Mouse (Mus musculus): Measurements from ENCODE around the gene Rap1b. TPM values are rescaled to one million over a fixed set of nuclear protein-coding genes. Genes with fewer than 3 reads are reported as not detected.

The Rap1b gene
- polyA plus RNA-seq, 1 experiment from 2014 or later: 170 TPM

DNA sequence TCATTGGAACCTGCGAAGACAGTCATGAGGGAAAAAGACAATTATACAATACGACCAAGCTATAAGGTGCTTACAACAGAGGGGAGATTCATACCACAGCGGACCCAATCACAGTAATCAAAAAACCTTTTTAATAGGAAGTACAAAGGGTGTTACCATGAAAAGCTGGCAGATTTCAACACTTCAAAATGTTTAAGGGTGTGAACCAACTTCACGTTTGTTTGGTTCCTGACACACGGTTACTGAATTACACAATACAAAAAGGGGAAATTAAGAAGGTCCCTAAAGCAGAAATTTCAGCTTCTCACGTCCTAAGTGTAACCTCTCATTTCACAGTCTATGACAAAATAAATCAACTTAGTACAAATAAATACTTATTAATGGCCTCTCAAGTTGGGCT is 27.2 kb downstream of the Rap1b start:
- ATAC-seq (ENCODE audit: insufficient number of reproducible peaks, low FRiP score, low TSS enrichment, low read depth): no peak
- Histone ChIP-seq H3K4me1 (no peaks in the 10 kb centered on the region), H3K27me3 (no peaks in the 10 kb centered on the region), H3K27ac (replicated peaks) (no peak overlapping the region), H3K9me3 (replicated peaks) (no peaks in the 10 kb centered on the region), H3K4me2 (replicated peaks) (no peak overlapping the region), H3K9ac (no peak overlapping the region), H3K4me3 (replicated peaks) (no peak overlapping the region), H3K36me3 (peaks cover 76% of the 10 kb centered on the region)
- 82% methylated on average over 6 of the region's 6 CpGs for WGBS

DNA sequence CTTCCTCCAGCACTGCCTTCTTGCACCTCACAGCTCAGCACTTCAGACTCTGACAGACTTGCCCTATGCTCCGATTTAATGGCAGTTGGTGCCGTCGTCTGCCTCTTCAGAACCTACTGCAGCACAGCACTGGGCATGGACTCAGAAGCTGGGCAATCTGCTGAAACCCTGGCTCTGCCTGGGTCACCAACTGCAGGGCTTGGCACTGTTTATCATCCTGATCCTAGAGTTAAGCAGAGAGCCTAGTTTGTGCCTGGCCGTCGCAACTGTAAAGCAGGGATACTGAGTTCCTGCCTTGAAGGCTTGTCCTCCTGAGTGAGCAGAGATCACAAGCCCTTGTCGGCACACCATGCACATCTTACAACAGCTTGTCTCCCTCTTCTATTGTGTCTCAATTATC is 29.1 kb downstream of the Rap1b start:
- no peak overlapping the region for H3K4me3 ChIP-seq (replicated peaks)
- H3K9me3 ChIP-seq (replicated peaks): no peaks in the 10 kb centered on the region
- no peaks in the 10 kb centered on the region for H3K27me3 ChIP-seq
- no peak overlapping the region for H3K4me2 ChIP-seq (replicated peaks)
- no peaks in the 10 kb centered on the region for H3K4me1 ChIP-seq
- no peak overlapping the region for H3K9ac ChIP-seq
- ATAC-seq (ENCODE audit: insufficient number of reproducible peaks, low FRiP score, low TSS enrichment, low read depth): no peak
- no peak overlapping the region for H3K27ac ChIP-seq (replicated peaks)
- H3K36me3 ChIP-seq: peaks cover 74% of the 10 kb centered on the region
- WGBS: 93% methylated on average over 6 of the region's 6 CpGs

DNA sequence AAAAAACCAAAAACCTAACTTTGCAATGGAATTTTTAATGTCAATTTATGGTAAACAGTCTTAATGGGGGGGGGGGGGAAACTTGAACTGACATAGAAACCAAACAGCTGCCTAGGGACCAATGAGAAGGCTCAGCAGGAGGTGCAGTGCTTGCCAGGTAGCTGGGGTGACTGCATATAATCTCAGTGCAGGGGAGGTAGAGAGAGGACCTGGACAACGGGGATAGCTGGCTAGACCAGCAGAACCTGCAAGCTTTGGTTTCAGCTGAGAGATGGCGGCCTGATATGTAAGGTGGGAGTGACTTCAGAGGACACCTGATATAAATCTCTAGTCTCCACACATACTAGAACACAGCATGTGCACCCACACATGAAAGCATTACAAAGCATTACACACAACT is 33.3 kb downstream of the Rap1b start:
- 85% methylated on average over 2 of the region's 2 CpGs for WGBS
- 0 out of 2 replicates have a peak, but pooled peaks cover 5% of the 10 kb centered on the region for H3K4me1 ChIP-seq
- no peak overlapping the region for H3K9ac ChIP-seq
- ATAC-seq (ENCODE audit: insufficient number of reproducible peaks, low FRiP score, low TSS enrichment, low read depth): no peak
- no peak overlapping the region for H3K4me2 ChIP-seq (replicated peaks)
- H3K36me3 ChIP-seq: peaks cover 47% of the 10 kb centered on the region
- no peak overlapping the region for H3K27ac ChIP-seq (replicated peaks)
- no peak overlapping the region for H3K4me3 ChIP-seq (replicated peaks)
- H3K27me3 ChIP-seq: no peaks in the 10 kb centered on the region
- H3K9me3 ChIP-seq (replicated peaks): no peaks in the 10 kb centered on the region

DNA sequence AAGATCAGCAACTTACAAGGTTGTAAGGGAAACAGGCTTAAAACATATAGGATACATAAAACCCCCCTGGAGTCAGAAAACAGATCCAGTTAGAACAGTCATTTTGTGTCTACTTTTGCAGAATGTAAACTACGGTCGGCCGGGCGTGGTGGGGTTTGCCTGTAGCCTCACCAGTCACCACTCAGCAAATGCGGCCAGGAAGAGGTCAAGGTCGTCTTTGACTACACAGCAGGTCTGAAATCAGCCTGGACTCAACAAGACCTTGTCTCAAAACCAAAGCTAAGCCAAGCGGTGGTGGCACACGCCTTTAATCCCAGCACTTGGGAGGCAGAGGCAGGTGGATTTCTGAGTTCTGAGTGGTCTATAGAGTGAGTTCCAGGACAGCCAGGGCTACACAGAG is 34.3 kb downstream of the Rap1b start:
- Histone ChIP-seq H3K4me1 (0 out of 2 replicates have a peak, but pooled peaks cover 5% of the 10 kb centered on the region), H3K36me3 (peaks cover 40% of the 10 kb centered on the region), H3K4me2 (replicated peaks) (no peak overlapping the region), H3K27ac (replicated peaks) (no peak overlapping the region), H3K27me3 (no peaks in the 10 kb centered on the region), H3K4me3 (replicated peaks) (no peak overlapping the region), H3K9ac (no peak overlapping the region), H3K9me3 (replicated peaks) (no peaks in the 10 kb centered on the region)
- ATAC-seq (ENCODE audit: insufficient number of reproducible peaks, low FRiP score, low TSS enrichment, low read depth): no peak
- WGBS: 91% methylated on average over 8 of the region's 8 CpGs

DNA sequence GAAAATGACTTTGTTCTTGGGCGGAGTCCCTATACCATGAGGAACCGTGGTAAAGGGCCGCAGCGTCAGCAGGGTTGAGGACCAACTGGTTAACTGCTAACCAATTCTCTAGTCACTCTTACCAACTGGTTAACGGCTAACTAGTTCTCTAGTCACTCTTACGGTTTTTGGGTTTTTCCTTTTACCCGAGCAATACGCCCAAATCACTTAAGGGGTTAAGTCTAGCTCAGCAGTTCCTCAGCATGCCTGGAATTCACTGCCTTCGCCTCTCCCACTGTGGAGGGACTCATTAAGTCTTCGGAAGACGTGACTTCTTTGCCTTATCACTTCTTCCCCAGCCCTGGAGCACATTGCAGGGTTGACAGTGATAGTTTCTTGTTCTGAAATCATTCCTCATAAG is 35.3 kb downstream of the Rap1b start:
- Histone ChIP-seq H3K9ac (no peak overlapping the region), H3K27ac (replicated peaks) (no peak overlapping the region), H3K4me1 (0 out of 2 replicates have a peak, but pooled peaks cover 5% of the 10 kb centered on the region), H3K9me3 (replicated peaks) (no peaks in the 10 kb centered on the region), H3K36me3 (peaks cover 30% of the 10 kb centered on the region), H3K4me3 (replicated peaks) (no peak overlapping the region), H3K4me2 (replicated peaks) (no peak overlapping the region), H3K27me3 (no peaks in the 10 kb centered on the region)
- ATAC-seq (ENCODE audit: insufficient number of reproducible peaks, low FRiP score, low TSS enrichment, low read depth): no peak
- 77% methylated on average over 11 of the region's 11 CpGs for WGBS

DNA sequence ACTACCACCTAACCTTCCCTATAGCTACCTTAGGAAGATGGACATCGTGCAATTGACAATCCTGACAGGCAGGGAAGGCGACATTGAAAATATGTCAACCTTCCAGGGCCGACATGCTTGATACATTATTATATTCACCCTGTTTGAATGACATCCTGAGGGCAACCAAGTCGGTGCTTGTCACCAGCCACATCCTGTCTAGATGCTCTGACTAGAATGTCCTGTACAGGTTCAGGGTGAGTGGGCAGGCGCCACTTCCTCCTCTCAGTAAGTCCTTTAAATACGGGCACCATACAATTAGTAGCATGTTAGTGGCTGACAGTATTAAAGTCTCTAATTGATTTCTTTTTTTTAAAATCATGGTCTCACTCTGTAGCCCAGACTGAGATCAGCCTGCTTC is 37.8 kb downstream of the Rap1b start:
- H3K27ac ChIP-seq (replicated peaks): no peak overlapping the region
- no peaks in the 10 kb centered on the region for H3K9me3 ChIP-seq (replicated peaks)
- H3K36me3 ChIP-seq: peaks cover 16% of the 10 kb centered on the region
- no peak overlapping the region for H3K9ac ChIP-seq
- no peak for ATAC-seq (ENCODE audit: insufficient number of reproducible peaks, low FRiP score, low TSS enrichment, low read depth)
- 73% methylated on average over 6 of the region's 6 CpGs for WGBS
- H3K27me3 ChIP-seq: no peaks in the 10 kb centered on the region
- H3K4me1 ChIP-seq: 0 out of 2 replicates have a peak, but pooled peaks cover 5% of the 10 kb centered on the region
- H3K4me2 ChIP-seq (replicated peaks): no peak overlapping the region
- H3K4me3 ChIP-seq (replicated peaks): no peak overlapping the region

DNA sequence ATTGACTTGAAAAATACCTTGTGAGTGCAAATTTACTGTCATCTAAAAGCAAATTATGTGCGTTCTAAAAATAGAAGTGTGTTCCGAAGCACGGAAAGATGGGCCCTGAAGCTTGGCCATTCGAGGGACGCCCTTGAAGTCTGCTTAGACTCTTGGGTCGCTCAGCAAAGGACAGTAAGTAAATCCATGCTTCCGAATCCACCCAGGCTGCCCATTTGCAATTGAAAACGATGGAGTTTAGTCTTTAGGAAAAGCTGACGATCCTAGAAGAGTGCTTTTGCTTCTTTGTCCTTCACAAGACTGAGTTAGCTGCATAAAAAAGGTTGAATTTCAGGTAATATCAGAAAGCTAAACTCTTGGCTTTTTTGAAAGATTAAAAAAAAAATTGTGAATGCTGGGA is 39.9 kb downstream of the Rap1b start:
- no peak for ATAC-seq (ENCODE audit: insufficient number of reproducible peaks, low FRiP score, low TSS enrichment, low read depth)
- Histone ChIP-seq H3K27ac (replicated peaks) (no peak overlapping the region), H3K4me1 (0 out of 2 replicates have a peak, but pooled peaks cover 5% of the 10 kb centered on the region), H3K9me3 (replicated peaks) (no peaks in the 10 kb centered on the region), H3K4me3 (replicated peaks) (no peak overlapping the region), H3K9ac (no peak overlapping the region), H3K4me2 (replicated peaks) (no peak overlapping the region), H3K27me3 (no peaks in the 10 kb centered on the region), H3K36me3 (0 out of 2 replicates have a peak, but pooled peaks cover under 1% of the 10 kb centered on the region)
- WGBS: 54% methylated on average over 9 of the region's 9 CpGs

DNA sequence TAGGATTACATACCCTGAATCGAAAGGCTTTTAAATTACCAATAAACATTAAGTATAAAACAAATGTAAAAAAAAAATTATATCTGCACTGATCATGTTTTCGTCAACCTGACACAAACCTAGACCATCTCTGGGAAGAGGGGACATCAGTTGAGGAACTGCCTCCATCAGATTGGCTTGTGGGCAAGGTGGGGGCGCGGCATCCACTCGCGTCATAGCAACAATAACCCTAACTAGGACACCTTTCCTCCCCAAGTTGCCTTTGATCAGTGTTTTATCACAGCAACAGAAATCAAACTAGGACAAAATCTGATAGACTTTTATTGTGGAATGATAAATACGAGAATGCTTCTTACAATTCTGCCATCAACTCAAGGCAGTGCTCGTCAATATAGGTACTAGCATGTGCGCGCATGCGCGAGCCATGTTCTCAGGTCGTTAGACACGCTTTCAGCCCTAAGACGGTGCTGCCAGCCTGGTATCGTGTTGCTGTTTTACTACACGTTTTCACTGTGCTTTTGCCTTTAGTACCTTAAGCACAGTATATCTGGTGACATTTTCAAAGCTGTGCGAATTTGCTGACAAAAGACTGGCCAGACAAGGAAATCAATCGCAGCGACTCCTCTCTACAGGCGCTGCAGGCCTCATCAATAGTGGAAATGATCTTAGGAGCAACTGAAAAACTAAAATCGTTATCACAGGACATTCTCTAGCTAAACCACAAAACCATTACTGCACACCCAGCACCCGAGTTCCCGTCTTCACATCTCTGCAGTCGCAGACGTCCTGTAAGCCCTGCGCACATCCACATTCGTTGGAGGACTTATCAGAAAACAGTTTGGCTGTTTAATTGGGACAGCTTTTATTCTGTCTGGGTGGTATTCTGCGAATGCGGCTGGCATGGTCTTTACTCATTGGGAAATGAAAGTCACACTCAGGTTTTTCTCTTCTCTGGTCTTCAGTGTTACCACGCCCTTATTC is 41.7 kb downstream of the Rap1b start:
- Histone ChIP-seq H3K9ac (no peak overlapping the region), H3K27me3 (no peaks in the 10 kb centered on the region), H3K36me3 (no peaks in the 10 kb centered on the region), H3K4me1 (0 out of 2 replicates have a peak, but pooled peaks cover 3% of the 10 kb centered on the region), H3K9me3 (replicated peaks) (no peaks in the 10 kb centered on the region), H3K4me2 (replicated peaks) (no peak overlapping the region), H3K4me3 (replicated peaks) (no peak overlapping the region), H3K27ac (replicated peaks) (no peak overlapping the region)
- WGBS: 83% methylated on average over 31 of the region's 31 CpGs
- ATAC-seq (ENCODE audit: insufficient number of reproducible peaks, low FRiP score, low TSS enrichment, low read depth): no peak

DNA sequence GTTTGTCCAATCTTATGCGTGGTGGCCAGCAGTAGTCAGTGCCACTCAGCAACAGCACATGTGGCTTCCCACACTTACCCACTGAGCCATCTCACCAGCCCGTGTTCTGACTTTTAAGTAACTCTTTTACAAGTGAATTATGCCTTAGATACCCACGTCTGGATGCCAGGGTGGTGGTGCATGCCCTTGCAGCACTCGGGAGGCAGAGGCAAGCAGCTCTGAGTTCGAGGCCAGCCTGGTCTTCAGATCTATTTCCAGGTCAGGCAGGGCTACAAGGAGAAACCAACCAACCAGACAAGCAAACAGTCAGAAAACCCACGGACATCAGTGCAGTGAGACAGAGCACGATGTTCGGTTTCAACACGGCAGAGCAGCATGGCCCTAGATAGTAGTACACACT is 43.9 kb downstream of the Rap1b start:
- H3K4me2 ChIP-seq (replicated peaks): no peak overlapping the region
- WGBS: 91% methylated on average over 9 of the region's 9 CpGs
- no peak overlapping the region for H3K9ac ChIP-seq
- H3K36me3 ChIP-seq: no peaks in the 10 kb centered on the region
- H3K4me3 ChIP-seq (replicated peaks): no peak overlapping the region
- no peaks in the 10 kb centered on the region for H3K27me3 ChIP-seq
- ATAC-seq (ENCODE audit: insufficient number of reproducible peaks, low FRiP score, low TSS enrichment, low read depth): no peak
- H3K9me3 ChIP-seq (replicated peaks): no peaks in the 10 kb centered on the region
- no peak overlapping the region for H3K27ac ChIP-seq (replicated peaks)
- no peaks in the 10 kb centered on the region for H3K4me1 ChIP-seq

DNA sequence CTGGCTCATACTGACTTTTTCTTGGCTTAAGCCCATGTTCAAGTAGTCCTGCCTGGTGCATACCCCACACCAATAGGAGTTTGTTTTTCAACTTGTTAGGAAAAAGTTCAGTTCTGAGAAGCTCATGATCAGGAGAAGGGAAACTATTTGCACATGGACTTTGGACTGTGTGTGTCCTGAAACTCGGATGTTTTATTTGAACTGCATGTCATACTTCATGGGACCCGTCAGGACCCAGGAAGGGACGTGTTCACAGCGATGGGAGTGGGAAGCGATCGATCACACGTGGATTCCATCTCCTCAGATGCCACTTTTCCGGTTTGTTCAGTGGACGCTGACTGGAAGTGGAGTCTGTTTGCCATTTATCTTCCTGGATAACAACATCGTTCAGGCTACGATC is 46.0 kb downstream of the Rap1b start:
- Histone ChIP-seq H3K4me1 (no peaks in the 10 kb centered on the region), H3K4me3 (replicated peaks) (no peak overlapping the region), H3K36me3 (no peaks in the 10 kb centered on the region), H3K27ac (replicated peaks) (no peak overlapping the region), H3K9ac (no peak overlapping the region), H3K27me3 (no peaks in the 10 kb centered on the region), H3K4me2 (replicated peaks) (no peak overlapping the region), H3K9me3 (replicated peaks) (no peaks in the 10 kb centered on the region)
- no peak for ATAC-seq (ENCODE audit: insufficient number of reproducible peaks, low FRiP score, low TSS enrichment, low read depth)
- 85% methylated on average over 11 of the region's 11 CpGs for WGBS

DNA sequence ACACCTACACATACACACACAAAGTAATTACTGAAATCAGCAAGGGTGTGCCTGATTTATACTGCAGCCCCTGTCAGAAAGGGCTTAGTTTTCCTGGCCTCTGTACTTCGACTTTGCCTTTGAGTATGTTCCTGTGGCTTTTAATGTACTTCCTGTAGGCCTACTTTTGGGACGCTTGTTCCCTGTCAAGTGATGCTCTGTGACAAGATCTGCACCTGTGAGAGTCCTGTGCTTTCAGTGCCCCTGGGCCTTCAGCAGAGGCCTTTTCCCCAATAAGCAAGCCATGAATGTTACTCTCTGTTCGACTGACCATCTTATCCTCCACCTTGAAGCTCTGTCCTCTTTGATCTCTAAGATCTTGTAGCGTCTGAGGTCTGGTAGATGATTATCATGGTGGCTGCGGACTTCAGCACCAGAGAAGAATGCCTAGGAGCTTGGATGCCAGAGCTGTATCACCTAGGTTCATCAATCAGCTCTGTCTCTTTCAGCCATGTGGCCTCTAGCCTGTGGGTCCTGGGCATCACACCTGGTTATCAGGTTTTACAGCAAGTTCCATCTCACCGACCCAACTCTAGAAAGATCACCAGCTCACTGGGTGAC is 47.3 kb downstream of the Rap1b start:
- Histone ChIP-seq H3K4me3 (replicated peaks) (no peak overlapping the region), H3K9ac (no peak overlapping the region), H3K9me3 (replicated peaks) (no peaks in the 10 kb centered on the region), H3K27ac (replicated peaks) (no peak overlapping the region), H3K27me3 (no peaks in the 10 kb centered on the region), H3K36me3 (no peaks in the 10 kb centered on the region), H3K4me1 (0 out of 2 replicates have a peak, but pooled peaks cover under 1% of the 10 kb centered on the region), H3K4me2 (replicated peaks) (no peak overlapping the region)
- no peak for ATAC-seq (ENCODE audit: insufficient number of reproducible peaks, low FRiP score, low TSS enrichment, low read depth)
- WGBS: 79% methylated on average over 6 of the region's 6 CpGs
